Mouse (Mus musculus): Measurements from ENCODE around the gene Pacsin2.
"Not testable (repeated sequence)": the region's sequence is repeated elsewhere in the genome, so short reads cannot be mapped to it uniquely, and the experiment has no call there.

Pacsin2 gene

GRCm38 (mm10) chr15:83366933-83367552 lies 97.4 kb downstream of the Pacsin2 start:
- peak; percentile 23 to 52 for DNase-seq

DNA sequence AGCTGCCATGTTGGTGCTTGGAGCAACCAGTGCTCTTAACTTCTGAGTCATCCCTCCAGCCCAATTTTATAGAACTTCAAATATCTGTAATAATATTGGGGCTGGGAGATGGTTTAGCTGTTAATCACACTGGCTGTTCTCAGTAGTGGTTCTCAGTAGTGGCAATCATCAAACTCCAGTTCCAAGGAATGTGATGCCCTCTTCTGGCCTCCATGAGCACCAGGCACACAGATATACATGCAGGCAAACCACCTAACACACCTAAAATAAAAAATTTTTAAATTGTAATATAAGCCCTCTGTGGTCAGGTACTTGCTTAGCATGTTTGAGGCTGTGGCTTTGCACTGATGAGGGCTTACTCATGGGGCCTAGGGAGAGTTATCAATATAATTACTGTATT lies 98.7 kb downstream of the Pacsin2 start:
- no peak for DNase-seq

GRCm38 (mm10) chr15:83364194-83364593 lies 100.2 kb downstream of the Pacsin2 start:
- DNase-seq, result no peak

DNA sequence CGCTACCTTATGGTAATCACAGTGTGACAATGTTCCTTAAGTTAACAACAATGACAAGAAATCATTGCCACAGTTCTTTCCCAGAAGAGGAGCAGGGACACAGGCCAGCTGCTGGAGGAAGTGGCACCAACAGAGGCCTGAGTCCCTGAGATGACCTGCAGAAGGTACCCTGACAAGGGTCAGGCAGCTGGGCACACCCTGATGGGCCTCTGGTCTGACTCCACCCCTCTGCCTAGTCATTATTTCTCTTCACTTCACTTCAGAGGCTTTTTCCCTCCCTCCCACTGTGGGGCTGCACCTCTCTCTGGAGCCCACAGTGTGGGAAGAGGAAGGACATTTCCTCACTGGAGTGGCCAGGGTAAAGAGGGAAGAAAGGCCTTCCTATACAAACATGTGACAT lies 101.6 kb downstream of the Pacsin2 start:
- not testable (repeated sequence) for DNase-seq

GRCm38 (mm10) chr15:83360899-83361298 lies 103.5 kb downstream of the Pacsin2 start:
- DNase-seq, result not testable (repeated sequence)

GRCm38 (mm10) chr15:83360140-83360539 lies 104.3 kb downstream of the Pacsin2 start:
- DNase-seq, result no peak

- no peak for DNase-seq
Observed at GRCm38 (mm10) chr15:83358476-83358875, 105.9 kb downstream of the Pacsin2 start.

DNA sequence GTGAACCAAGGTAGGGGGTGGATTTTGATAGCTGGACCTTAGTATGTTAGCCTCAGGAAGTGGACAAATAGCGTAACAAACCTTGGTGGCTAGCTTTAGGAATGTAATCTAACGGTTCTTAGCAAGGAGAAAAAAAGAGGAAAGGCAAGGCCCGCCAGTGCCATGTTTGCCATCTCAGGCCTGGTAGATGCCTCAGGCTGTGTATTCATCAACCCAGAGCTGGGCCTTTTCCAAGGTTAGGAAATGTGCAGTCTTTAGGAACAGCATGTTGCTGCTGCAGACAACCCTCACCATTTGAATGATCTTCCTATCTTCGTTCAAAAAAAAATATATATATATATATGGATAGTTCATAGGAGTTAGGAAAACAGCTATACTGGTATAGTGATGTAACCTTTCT lies 112.9 kb downstream of the Pacsin2 start:
- DNase-seq, result no peak

DNA sequence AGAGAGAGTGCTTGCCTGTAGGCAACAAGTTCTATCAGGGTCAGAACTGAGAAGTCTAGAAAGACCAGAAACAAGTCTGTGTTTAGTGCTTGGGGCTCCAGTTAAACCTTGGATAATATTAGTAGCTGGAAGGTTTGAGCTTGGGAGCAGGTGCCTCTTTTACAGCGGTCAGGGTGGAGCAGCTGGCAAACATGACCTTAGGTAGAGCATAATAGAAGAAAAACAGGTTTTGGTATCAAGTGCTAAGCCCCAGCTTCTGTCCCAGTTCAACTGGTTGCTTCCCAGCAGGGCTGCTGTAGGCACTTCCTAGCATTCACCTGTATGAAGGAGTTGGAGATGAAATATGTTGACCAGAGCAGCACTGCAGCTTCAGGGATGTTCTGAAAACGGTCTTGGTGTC lies 113.5 kb downstream of the Pacsin2 start:
- DNase-seq, result no peak

GRCm38 (mm10) chr15:83349954-83350711 lies 114.3 kb downstream of the Pacsin2 start, which contains the start of gene Arfgap3:
Gene Arfgap3, minus strand, starts transcription at chr15:83350247.
- peak; percentile 92 to 94 for DNase-seq

DNA sequence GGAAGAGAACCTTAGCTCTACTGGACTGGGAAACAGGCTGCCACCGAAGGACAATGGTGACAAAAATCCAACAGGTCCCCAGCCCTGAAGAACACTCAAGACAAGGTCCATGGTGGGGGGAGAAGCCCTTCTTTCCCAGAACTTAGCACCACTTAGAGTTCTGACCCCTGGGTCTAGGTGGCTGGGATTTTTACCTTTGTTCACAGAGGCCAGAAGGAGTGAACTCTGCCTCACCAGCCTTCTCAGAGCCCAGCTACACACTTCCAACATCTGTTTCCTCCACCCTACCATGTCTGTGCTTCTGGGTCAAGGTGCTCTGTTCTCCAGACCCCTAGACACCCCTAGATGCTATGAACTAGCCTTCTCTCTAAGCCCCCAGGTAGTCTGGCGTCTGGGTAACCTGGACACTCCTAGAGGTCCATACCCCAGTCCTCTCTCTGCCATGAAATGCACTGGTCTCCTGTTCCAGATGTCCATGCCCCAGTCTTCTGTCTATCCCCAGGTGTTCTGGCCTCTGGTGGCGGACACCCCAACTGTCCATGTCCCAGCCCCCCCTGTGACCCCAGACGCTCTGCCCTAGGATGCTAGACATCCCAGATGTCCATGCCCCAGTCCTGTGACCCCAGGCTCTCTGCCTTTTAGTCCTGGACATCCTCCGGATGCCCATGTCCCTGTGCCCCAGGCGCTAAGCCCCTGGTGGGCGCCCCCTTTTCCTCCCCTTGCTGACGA lies 115.0 kb downstream of the Pacsin2 start:
- peak in 1 of 2 experiments; percentile 7 for DNase-seq

- no peak for DNase-seq
Observed at GRCm38 (mm10) chr15:83348747-83349146, 115.7 kb downstream of the Pacsin2 start.

DNA sequence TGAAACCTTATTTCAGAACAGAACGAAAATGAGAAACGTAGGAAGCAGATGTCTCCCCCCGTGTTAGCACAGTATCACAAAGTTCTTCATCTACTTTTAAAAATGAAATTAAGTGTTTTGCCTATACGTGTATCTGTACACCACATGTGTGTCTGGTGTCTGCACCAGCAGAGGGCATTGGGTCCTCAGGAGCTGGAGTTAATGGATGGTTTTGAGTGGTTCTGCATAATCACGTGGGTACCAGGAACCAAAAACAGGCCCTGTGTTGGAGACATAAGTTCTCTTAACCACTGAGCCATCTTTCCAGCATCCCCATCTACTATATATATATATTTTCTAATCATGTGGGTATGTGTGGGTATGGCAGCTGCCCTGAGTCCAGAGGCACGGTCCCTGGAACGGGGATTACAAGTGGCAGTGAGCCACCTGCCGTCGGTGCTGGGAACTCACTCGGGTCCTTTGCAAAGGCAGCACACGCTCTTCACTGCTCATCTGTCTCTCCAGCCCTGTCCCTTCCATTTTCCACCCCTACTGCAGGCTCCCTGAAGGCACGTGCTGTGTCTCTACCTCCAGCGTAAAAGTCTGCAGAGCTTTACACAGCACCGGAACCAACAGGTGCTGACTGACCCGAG lies 118.4 kb downstream of the Pacsin2 start:
- DNase-seq, result no peak

- no peak for DNase-seq
Observed at GRCm38 (mm10) chr15:83344956-83345355, 119.5 kb downstream of the Pacsin2 start.

DNA sequence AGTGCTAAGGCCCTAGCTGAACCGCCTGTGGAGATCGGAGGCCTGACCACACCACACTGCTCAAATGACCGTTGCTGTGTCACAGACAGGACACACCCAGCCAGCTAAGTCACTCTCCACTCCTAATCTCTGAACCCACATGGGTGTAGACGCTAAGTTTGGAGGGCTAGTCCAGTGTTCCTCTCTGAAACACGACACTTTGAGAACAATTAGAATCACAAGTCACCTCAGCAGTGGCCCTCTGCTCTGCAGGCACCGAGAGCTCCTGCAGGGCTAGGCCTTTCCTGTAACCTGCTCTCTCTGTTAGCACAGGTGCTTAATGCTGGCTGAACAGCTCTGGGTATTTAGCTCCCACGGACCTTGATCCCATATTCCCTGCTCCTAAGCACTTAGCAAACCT lies 120.2 kb downstream of the Pacsin2 start:
- DNase-seq, result no peak

- no peak for DNase-seq
Observed at GRCm38 (mm10) chr15:83338908-83339307, 125.5 kb downstream of the Pacsin2 start.

- DNase-seq, result no peak
Observed at GRCm38 (mm10) chr15:83337903-83338870, 126.2 kb downstream of the Pacsin2 start.

GRCm38 (mm10) chr15:83332373-83332772 lies 132.0 kb downstream of the Pacsin2 start:
- DNase-seq, result no peak

GRCm38 (mm10) chr15:83328952-83329351 lies 135.5 kb downstream of the Pacsin2 start:
- no peak for DNase-seq
